Mouse (Mus musculus): ENCODE data around the gene Meiob.

Gene Meiob

DNA sequence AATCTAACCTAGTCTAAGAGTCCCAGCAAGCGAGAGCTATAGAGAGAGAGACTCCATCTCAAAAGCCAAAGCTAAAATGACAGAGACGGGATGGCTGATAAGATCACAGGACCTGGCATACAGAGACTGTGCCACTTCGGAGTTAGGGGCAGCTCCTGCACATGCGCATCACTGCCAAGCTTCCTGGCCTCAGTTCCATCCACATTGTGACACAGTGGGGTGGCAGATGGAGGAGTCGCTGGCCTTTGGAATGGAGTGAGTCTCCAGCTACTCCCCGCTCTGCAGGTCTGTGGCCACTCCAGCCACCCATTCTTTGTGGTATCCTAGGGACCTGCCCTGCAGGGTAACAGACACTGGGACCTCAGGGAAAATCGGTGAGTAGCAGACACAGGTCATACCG, 61.7 kb downstream of the Meiob start, which contains the start of gene Igfals:
Igfals (plus strand) TSS at position 222 of the 400 bp plus-strand sequence.
- in situ Hi-C loops (cut with MboI, MseI), result no loop called here

DNA sequence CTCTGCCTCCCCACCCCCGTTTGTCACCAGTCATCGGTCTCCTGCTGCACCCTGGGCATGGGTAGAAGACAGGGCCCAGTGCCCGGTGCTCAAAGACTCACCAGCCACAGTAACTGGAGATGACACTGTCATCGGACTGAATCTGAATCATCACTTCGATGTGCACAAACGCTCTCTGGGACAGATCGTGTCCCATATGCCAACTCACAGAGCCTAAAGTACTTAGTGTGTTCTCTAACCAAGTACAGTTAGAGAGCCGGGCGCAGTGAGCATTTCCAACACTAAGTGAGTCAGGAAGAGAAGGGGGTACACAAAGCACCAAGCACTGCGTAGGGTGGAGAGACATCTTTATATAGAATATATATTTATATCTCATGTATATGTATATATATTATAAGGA, 63.8 kb downstream of the Meiob start:
- in situ Hi-C loops (cut with MboI, MseI), result no loop called here

DNA sequence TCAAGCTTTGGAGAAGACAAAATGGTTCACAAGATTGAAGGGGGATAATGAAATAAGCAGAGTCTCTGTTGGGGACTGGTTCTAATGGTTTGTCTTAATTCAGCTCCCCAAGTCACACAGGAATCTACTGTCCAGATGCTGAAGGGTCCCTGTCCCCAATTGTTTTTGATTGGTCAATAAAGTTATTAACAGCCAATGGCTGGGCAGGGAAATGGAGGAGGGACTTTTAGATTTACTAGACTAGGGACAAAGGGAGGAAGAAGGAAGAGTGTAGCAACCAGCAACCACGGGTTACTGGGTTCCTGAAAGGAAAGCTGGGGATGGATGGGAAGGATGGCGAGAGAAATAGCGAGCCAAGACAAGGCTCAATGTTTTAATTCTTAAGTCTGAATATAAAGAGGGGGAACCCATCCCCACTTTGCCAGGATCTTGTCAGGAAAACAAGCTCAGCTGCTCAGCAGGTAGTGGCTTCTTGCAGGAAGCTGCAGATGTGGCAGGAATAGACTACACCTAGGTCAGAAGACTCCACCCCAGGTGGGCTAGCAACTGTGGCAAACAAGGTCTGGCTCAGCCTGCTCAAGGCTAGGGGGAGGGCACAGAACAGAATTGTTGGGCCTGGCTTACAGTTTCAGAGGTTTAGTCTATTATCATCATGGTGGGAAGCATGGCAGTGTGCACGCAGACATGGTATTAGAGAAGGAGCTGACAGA, 69.8 kb downstream of the Meiob start:
- in situ Hi-C loops (cut with MboI, MseI), result no loop called here

DNA sequence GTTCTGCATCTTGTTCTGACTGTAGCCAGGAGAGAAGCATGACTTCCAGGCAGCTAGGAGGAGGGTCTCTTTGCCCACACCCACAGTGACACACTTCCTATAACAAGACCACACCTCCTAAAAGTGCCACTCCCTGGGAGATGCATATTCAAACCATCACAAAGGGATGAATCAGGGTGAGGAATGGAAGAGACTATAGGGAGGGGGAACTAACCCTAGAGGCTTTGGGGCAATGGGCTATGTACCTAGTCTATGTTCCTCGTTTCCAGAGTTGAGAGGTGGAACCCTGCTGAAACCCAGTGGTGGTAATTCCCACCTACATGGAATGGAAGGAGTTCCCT, 70.3 kb downstream of the Meiob start:
- in situ Hi-C loops (cut with MboI, MseI), result no loop called here

DNA sequence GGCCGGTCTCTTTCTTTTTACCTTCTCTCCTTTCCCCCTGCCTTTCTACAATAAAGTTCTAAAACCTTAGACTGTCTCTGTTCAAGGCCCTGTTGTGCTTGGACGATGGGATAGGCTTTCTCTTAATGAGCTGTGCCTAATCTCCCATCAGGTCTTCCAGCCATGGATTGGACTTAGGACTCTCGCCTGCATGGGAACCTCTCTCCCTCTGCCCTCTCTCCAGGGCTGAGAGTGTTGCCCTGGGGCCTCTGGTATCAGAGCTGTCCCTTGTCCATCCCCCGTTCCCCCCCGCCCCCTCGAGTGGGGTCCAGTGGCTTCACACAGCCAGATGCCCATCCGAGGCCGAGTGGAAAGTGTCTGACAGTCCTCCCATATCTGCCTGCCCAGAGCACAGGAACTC, 70.9 kb downstream of the Meiob start:
- in situ Hi-C loops (cut with MboI, MseI), result no loop called here

DNA sequence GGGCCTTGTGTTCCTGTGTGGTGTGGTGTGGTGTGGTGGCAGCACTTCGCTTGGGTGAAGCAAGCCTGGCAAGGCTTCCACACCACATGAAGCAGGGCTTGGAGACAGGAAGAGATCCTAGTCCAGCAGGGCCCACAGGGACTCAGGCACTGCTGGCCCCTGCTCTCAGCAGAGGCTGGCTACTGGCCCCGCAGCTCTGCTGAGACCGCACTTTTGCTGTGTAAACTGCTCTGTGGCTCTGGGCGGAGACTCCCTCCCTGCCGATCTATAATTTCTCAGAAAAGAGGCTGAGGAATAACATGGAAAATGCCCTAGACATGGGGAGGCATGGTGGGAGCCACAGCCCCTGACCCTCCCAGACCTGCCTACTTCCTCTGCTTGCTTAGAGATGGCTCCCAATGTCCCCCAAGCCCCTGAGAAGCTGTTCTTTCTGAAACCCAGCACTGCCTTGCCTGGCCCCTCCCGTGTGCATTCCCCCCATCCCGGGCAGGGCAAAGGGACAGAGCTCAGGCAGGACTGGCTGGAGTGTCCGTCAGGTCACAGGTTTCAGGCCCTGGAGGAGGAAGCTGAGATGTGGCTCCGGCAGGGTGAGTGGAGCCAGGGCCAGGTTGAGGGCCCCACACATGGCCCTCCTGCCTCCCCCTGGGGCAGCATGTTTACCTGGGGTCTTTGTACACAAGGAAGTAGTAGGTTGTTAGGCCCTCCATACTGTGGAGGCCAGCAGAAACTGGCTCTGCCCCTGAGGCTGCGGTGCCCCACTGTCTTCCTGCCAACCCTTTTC, 73.4 kb downstream of the Meiob start:
- in situ Hi-C loops (cut with MboI, MseI), result no loop called here

DNA sequence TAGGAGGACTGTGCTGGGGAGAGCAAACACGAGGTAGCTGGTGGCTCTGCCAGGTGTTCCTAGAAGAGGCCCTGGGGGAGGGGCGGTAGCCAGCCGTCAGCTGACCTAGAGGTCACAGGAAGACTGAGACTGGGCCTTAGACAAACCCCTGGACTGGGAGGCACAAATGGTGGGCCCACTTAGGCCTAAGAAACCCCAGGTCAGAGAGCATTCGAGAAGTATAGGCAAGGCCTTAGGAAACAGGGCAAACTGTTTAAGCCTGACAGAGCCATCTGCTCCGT, 74.0 kb downstream of the Meiob start:
- in situ Hi-C loops (cut with MboI, MseI), result no loop called here

DNA sequence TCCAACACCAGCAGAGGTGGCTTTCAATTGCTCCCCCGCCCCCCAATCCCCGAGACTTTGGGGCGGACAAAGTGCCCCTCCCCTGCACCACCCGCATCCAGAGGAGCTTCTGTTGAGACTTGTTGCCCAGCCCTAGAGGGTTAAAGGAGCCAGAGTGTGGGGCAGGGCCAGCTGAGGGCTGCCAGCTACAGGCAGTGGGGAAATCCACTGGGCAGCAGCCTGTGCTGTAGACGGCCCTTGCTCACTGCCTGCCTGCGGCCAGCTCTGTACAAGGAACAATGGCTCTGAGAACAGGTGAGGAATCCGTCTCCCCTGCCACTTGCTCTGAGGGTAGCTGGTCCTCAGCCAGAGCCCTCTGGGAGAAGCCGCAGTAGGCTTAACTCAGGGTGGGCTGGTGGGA, 74.4 kb downstream of the Meiob start:
- in situ Hi-C loops (cut with MboI, MseI), result no loop called here

DNA sequence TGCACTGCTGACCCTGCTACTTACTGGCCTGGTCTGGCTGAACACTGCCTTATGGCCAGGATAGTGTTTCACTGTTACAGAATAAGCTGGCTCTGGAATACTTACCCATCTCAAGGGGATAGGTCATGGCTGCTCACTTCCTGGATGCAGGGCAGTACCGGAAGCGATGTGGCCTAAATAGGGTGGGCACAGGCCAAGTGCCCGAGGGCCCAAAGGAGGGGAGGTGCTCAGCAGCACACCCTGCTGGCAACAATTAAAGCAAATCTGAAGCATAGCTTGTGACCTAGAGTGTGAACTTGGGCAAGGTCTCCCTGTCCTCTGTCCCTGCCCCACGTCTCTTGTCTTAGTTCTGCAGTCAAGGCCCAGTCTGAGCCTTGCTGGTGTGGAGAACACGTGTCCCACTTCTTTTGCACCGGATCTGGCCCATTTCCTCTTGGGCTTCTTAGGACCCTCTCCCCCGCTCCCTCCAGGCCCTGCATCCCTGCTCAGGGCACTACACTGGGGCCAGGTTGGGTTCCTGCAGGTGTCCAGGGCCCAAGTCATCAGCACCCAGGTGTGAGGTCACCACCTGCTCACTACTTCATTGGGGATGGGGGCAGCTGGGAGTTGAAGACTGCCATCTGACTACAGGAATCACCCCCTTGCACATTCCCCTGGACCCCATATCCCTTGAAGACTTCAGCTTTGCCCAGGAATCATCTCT, 77.8 kb downstream of the Meiob start:
- in situ Hi-C loops (cut with MboI, MseI), result loop anchor here in 1 of 2 experiments (5.0 to 10.0 kb wide), 2 partner anchors 40 to 137 kb away; partner anchors contain the start of gene Hagh

DNA sequence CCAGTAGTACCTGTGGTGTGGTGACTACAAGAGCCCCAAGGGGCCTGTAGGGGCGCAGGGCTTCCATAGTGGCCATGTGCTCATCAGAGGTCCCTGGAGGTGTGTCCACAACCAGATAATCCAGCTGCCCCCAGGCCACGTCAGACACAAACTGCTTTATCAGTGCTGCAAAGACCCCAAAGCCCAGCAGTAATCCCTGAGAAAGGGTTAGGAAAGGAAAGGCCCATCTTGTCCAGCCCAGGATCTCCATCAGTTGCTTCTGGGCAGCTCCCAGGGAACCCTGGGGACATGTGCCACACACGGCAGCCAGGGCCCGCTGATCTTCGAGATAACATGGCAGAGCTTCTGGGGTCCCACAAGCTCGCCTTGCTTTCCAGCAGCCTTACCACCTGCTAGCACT, 80.3 kb downstream of the Meiob start:
- in situ Hi-C loops (cut with MboI, MseI), result loop anchor here in 1 of 2 experiments (5.0 to 10.0 kb wide), 2 partner anchors 42 to 140 kb away; partner anchors contain the start of gene Hagh

DNA sequence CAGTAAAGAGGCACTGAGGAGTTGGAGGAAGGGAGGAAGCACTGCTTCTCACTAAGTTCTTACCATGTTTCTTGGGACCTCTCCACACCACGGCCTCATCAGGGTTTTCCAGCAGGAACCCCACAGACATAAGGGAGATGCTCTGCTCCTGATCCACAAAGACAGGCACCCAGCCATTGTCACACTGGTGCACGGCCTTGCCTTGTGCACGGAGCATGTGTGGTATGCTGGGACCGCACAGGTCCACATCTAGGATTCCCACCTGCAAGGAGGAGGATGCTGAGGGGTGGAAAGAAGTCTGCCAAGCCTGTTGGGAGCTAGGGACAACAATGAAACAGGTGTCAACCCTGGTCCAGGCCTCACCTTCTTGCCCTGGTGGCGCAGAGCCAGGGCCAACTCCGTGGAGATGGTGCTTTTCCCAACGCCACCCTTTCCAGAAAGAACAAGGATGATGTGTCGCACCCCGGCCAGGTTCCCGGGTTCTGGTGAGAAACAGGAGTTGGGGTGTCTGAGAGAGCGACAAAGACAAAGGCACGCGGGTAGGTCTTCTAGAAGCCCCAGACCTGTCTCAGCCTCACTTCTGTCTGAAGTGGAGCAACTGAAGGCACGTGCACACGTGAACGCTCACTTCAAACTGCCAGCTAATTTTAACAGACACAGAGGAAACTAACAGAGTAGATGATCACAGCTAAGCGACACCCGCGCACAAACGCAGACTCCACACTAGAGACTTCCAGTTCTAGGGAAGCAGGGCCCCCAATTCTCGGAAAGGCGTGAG, 81.5 kb downstream of the Meiob start:
- in situ Hi-C loops (cut with MboI, MseI), result loop anchor here (5.0 to 10.0 kb wide), 2 partner anchors 141 to 148 kb away; partner anchors contain the start of gene Msrb1 (in 1 of the 2)

DNA sequence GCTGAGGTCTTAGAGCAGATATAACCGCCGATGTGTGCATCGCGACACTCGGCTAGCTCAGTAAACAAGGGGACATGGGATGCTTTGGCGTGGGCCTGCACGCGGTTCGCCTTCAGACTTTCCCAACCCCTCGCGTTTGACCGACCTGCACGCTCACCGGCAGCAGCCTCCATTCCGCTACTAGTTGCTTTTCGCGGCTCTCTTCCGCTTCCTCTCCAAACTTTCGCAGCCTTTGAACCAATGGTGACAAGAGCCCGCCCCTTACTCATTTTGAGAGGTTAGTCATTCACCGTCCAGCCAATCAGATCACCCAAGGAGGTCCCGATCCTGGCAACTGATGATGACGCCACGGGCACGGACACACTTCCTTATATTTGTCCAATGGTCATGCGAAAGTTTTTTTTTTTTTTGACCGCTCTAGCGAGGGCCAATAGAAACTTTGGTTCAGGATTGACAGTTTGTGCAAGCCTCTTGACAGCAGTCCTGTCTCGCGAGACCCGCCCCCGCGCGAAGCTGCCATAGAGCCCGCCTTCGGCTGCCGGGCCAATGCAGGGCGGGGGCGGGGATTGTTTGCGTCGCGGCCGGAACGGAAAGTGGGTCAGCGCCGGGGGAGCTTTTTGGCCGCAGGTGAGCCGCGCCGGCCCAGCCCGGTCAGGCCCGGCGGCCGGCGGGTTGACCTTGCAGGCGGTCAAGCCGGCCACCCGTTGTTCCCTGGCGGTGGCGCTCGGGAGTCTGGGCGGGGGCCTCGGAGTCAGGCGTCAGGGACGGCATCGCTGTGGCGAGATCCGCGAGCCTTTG, 82.2 kb downstream of the Meiob start, which contains the start of the genes Nubp2 and Spsb3:
Nubp2 (minus strand) TSS at position 216 of the 798 bp plus-strand sequence.
Spsb3 (plus strand) TSS at position 510 of the 798 bp plus-strand sequence.
- in situ Hi-C loops (cut with MboI, MseI), result loop anchor here (5.0 to 10.0 kb wide), 2 partner anchors 142 to 149 kb away; partner anchors contain the start of gene Msrb1 (in 1 of the 2)

DNA sequence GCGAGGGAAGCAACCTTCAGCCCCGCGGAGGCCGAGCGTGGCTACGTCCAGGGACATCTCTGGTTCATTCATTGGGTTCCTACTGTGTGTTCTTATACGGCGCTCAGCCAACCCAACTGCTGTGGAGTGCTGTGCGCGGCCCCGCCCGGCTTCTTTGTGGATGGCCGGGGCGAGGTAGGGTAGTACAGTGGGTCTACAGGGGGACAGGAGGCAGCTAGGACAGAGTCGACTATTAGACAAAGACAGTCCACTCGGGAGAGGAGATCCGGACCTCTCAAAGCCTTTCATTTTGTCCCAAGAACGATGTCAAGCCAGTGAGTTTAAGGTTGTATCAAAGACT, 82.8 kb downstream of the Meiob start:
- in situ Hi-C loops (cut with MboI, MseI), result loop anchor here (5.0 to 10.0 kb wide), 2 partner anchors 142 to 150 kb away; partner anchors contain the start of gene Msrb1 (in 1 of the 2)

DNA sequence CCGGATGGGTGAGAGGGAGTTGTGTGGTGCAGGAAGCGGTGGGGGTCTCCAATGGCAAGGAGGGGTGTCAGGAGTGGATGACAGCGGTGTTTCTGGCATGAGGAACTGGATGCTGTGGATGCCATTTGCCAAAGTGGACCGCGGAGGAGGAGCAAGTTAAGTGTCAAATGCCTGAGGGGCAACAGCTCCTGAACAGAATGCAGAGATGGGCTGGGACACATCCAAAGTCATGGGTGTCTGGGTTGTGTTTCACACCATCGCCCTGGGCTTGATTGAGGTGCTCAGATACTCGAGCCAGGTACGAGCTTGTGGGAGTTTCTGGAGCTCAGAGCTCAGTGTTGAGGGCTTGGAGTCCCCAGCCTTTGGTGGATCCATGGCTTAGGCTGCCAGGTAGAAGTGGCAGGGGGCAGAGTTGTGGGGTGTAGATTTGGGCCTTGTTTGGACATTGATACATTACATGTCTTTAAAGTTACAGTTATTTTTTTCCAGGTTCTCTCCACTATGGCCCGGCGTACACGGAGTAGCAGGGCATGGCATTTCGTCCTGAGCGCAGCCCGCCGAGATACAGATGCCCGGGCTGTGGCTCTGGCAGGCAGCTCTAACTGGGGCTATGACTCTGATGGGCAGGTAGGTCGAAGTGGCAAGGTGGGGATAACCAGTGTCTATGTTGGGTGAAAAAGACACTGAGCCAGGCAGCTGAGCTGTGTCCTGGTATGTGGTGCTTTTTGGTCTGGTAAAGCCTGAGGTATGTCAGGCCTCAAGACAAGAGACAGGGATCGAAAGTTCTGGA, 83.4 kb downstream of the Meiob start:
- in situ Hi-C loops (cut with MboI, MseI), result loop anchor here (5.0 to 10.0 kb wide), 2 partner anchors 143 to 150 kb away; partner anchors contain the start of gene Msrb1 (in 1 of the 2)

DNA sequence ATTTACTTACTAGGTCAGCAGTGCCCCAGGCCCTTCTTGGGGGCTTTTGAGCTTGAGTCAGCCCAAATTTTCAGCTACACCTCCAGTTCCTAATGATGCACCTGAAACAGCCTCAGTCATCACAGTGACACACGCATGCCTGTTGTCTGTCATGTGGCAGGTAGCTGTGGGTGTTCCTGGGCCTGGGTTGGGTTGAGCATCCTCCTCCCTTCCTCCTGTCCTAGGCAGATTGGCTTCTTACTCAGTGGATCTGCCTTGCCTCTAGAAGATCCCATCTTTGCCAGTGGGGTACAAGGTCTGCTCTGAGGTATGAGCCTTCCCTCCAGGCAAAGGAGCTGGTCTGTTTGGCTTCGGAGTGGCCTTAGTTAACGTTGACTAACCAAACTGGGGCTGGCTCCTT, 84.8 kb downstream of the Meiob start:
- in situ Hi-C loops (cut with MboI, MseI), result loop anchor here (5.0 to 10.0 kb wide), 2 partner anchors 144 to 152 kb away; partner anchors contain the start of gene Msrb1 (in 1 of the 2)
